Mouse (Mus musculus): ENCODE data around the gene Epb41l4b.

GRCm38 (mm10) chr4:57178881-57179280 lies 35.6 kb upstream of the Epb41l4b start:
- no peak for TF ChIP-seq CTCF (IDR thresholded peaks at IDR 0.05; ENCODE audit: insufficient read depth, low read depth, low read length)
- no peak for TF ChIP-seq POLR2A (IDR thresholded peaks at IDR 0.05; ENCODE audit: insufficient read depth, low read depth, low read length)

Data from olfactory bulb, adult 2 months (tissue).